In genomic region chr4:136708956-136709355, GRCm38 (mm10) we compare ENCODE assay signal across 20 mouse cellular contexts.
DNase-seq lines count a peak whose midpoint lies in the region; ATAC-seq and TF ChIP-seq lines count a peak whose summit lies in the region.
"Had no signal": no experiment of that assay in that cellular context is flagged by ENCODE, and none has a peak within 500 bp of the region (broad histone marks: within the 10 kb centered on the region; RNA-seq: fewer than 3 reads in every experiment).

No protein-coding gene starts in this region.

- no peaks in the 10 kb centered on the region for H3K36me3 ChIP-seq in heart, embryonic 10.5 days
- H3K36me3 ChIP-seq in heart, adult 2 months (ENCODE audit: control insufficient read depth, insufficient read depth, low read length) = no peaks in the 10 kb centered on the region
- H3K36me3 ChIP-seq in midbrain, embryonic 10.5 days = peaks cover 35% of the 10 kb centered on the region
- no peaks in the 10 kb centered on the region for H3K36me3 ChIP-seq in midbrain, embryonic 11.5 days (ENCODE audit: control insufficient read depth, insufficient read depth, low read length)
- H3K36me3 ChIP-seq in hindbrain, postnatal 0 days (ENCODE audit: insufficient read depth, low read length) = no peaks in the 10 kb centered on the region
- H3K36me3 ChIP-seq in neural tube, embryonic 14.5 days (ENCODE audit: control insufficient read depth, insufficient read depth, low read length) = no peaks in the 10 kb centered on the region
- H3K36me3 ChIP-seq: embryonic facial prominence, embryonic 12.5 days; limb, embryonic 12.5 days; liver, embryonic 13.5 days; stomach, embryonic 15.5 days had no signal

- H3K9ac ChIP-seq in heart, adult 2 months (ENCODE audit: low read depth, low read length) = no peak overlapping the region
- no peak overlapping the region for H3K9ac ChIP-seq in midbrain, embryonic 11.5 days (ENCODE audit: low read length)
- no peak overlapping the region for H3K9ac ChIP-seq in hindbrain, postnatal 0 days (replicated peaks; ENCODE audit: low read length)
- 0 out of 2 replicates have a peak overlapping the region, but pooled peaks have one; percentile 1 for H3K9ac ChIP-seq in neural tube, embryonic 14.5 days (replicated peaks; ENCODE audit: low read depth, low read length)
- H3K9ac ChIP-seq: embryonic facial prominence, embryonic 12.5 days; limb, embryonic 12.5 days; liver, embryonic 13.5 days; stomach, embryonic 15.5 days had no signal

- H3K4me3 ChIP-seq in heart, embryonic 10.5 days = no peak overlapping the region
- H3K4me3 ChIP-seq in heart, adult 2 months = no peak overlapping the region
- H3K4me3 ChIP-seq in midbrain, embryonic 10.5 days = no peak overlapping the region
- no peak overlapping the region for H3K4me3 ChIP-seq in midbrain, embryonic 11.5 days (ENCODE audit: low read depth, low read length)
- H3K4me3 ChIP-seq in hindbrain, postnatal 0 days (ENCODE audit: low read length) = no peak overlapping the region
- H3K4me3 ChIP-seq in neural tube, embryonic 14.5 days (ENCODE audit: low read depth, low read length) = no peak overlapping the region
- H3K4me3 ChIP-seq: embryonic facial prominence, embryonic 12.5 days; left cerebral cortex, adult 2 months; limb, embryonic 12.5 days; liver, embryonic 13.5 days; megakaryocyte, embryonic 14.5 days; stomach, embryonic 15.5 days had no signal

- intact Hi-C loops in heart, adult 2 months (cut with DNase I) = no loop called here

- H3K9me3 ChIP-seq in heart, embryonic 10.5 days = no peaks in the 10 kb centered on the region
- H3K9me3 ChIP-seq in midbrain, embryonic 10.5 days (replicated peaks) = no peaks in the 10 kb centered on the region
- H3K9me3 ChIP-seq in midbrain, embryonic 11.5 days (ENCODE audit: control insufficient read depth, low read length) = no peaks in the 10 kb centered on the region
- H3K9me3 ChIP-seq in hindbrain, postnatal 0 days (ENCODE audit: low read length) = no peaks in the 10 kb centered on the region
- no peaks in the 10 kb centered on the region for H3K9me3 ChIP-seq in neural tube, embryonic 14.5 days (ENCODE audit: control insufficient read depth, low read length)
- H3K9me3 ChIP-seq: embryonic facial prominence, embryonic 12.5 days; limb, embryonic 12.5 days; liver, embryonic 13.5 days; megakaryocyte, embryonic 14.5 days; stomach, embryonic 15.5 days had no signal

- TF ChIP-seq CTCF in heart, adult 2 months (IDR thresholded peaks at IDR 0.05) = no peak
- TF ChIP-seq CTCF in hindbrain, postnatal 0 days (IDR thresholded peaks at IDR 0.05; ENCODE audit: low read depth) = no peak

- peak overlapping the region; percentile 49; the same call in 1 of the 2 replicates for H3K27ac ChIP-seq in heart, embryonic 10.5 days
- no peak overlapping the region for H3K27ac ChIP-seq in heart, adult 2 months
- peak overlapping the region; percentile 42 for H3K27ac ChIP-seq in midbrain, embryonic 10.5 days (replicated peaks)
- H3K27ac ChIP-seq in midbrain, embryonic 11.5 days (ENCODE audit: low read depth, low read length) = no peak overlapping the region; the same call in 1 of the 2 replicates
- H3K27ac ChIP-seq in hindbrain, postnatal 0 days = 0 out of 2 replicates have a peak overlapping the region, but pooled peaks have one; percentile 32
- no peak overlapping the region for H3K27ac ChIP-seq in neural tube, embryonic 14.5 days (ENCODE audit: low read depth, low read length)
- H3K27ac ChIP-seq: embryonic facial prominence, embryonic 12.5 days; left cerebral cortex, adult 2 months; limb, embryonic 12.5 days; liver, embryonic 13.5 days; stomach, embryonic 15.5 days had no signal

- peaks cover 34% of the 10 kb centered on the region for H3K27me3 ChIP-seq in heart, embryonic 10.5 days (ENCODE audit: insufficient read depth, poor library complexity, severe bottlenecking)
- H3K27me3 ChIP-seq in heart, adult 2 months (ENCODE audit: control insufficient read depth, insufficient read depth, low read length) = no peaks in the 10 kb centered on the region
- no peaks in the 10 kb centered on the region; the same call in 1 of the 2 replicates for H3K27me3 ChIP-seq in midbrain, embryonic 10.5 days (ENCODE audit: low read depth, poor library complexity, severe bottlenecking)
- H3K27me3 ChIP-seq in midbrain, embryonic 11.5 days (ENCODE audit: control insufficient read depth, insufficient read depth, low read length) = no peaks in the 10 kb centered on the region
- H3K27me3 ChIP-seq in hindbrain, postnatal 0 days (ENCODE audit: insufficient read depth, low read length) = no peaks in the 10 kb centered on the region
- no peaks in the 10 kb centered on the region for H3K27me3 ChIP-seq in neural tube, embryonic 14.5 days (ENCODE audit: control insufficient read depth, insufficient read depth, low read length)
- H3K27me3 ChIP-seq: embryonic facial prominence, embryonic 12.5 days; limb, embryonic 12.5 days; liver, embryonic 13.5 days; stomach, embryonic 15.5 days had no signal

- 42% methylated on average over 2 of the region's 2 CpGs for WGBS in heart, embryonic 10.5 days
- WGBS in heart, adult 2 months = 46% methylated on average over 2 of the region's 2 CpGs
- WGBS in midbrain, embryonic 10.5 days = 77% methylated on average over 2 of the region's 2 CpGs
- WGBS in midbrain, embryonic 11.5 days = 75% methylated on average over 2 of the region's 2 CpGs
- WGBS in hindbrain, postnatal 0 days = 43% methylated on average over 2 of the region's 2 CpGs
- 58% methylated on average over 2 of the region's 2 CpGs for WGBS in neural tube, embryonic 14.5 days

- no peak for DNase-seq in heart, embryonic 10.5 days (ENCODE audit: low spot score)
- DNase-seq in heart, adult 2 months = no peak
- no peak for DNase-seq in midbrain, embryonic 10.5 days (ENCODE audit: low spot score)
- no peak for DNase-seq in midbrain, embryonic 11.5 days (ENCODE audit: low spot score, missing footprints)
- no peak for DNase-seq in hindbrain, postnatal 0 days (ENCODE audit: low spot score)
- no peak for DNase-seq in MN1 (ENCODE audit: low spot score)
- DNase-seq in frontal cortex, adult 2 months (ENCODE audit: extremely low spot score in 1 of 2, low spot score in 1 of 2) = no peak
- DNase-seq: B cell, adult 2 months; cerebellum, adult 11-12 months; kidney, postnatal 25 days; liver, embryonic 13.5 days; right cerebral cortex, postnatal 14 days; thymus, postnatal 14 days had no signal

- TF ChIP-seq POLR2A in heart, adult 2 months (IDR thresholded peaks at IDR 0.05; ENCODE audit: insufficient read depth, low read depth, low read length) = no peak

- no peak overlapping the region for H3K4me2 ChIP-seq in midbrain, embryonic 11.5 days
- H3K4me2 ChIP-seq in hindbrain, postnatal 0 days (ENCODE audit: low read depth, low read length) = no peak overlapping the region
- H3K4me2 ChIP-seq in neural tube, embryonic 14.5 days (ENCODE audit: low read depth, low read length) = no peak overlapping the region
- H3K4me2 ChIP-seq: embryonic facial prominence, embryonic 12.5 days; limb, embryonic 12.5 days; liver, embryonic 13.5 days; stomach, embryonic 15.5 days had no signal

- TF ChIP-seq EP300 in heart, adult 2 months (IDR thresholded peaks at IDR 0.05; ENCODE audit: insufficient read depth, low read depth, low read length) = no peak

- ATAC-seq in midbrain, embryonic 11.5 days (ENCODE audit: low FRiP score) = no peak
- ATAC-seq in hindbrain, postnatal 0 days = peak; percentile 34; the same call in 1 of the 2 replicates
- ATAC-seq in neural tube, embryonic 14.5 days (ENCODE audit: low read depth) = no peak
- ATAC-seq: intestine, postnatal 0 days had no signal

- peaks cover 38% of the 10 kb centered on the region for H3K4me1 ChIP-seq in heart, embryonic 10.5 days
- H3K4me1 ChIP-seq in heart, adult 2 months (ENCODE audit: control insufficient read depth, insufficient read depth, low read length) = no peaks in the 10 kb centered on the region
- peaks cover 72% of the 10 kb centered on the region for H3K4me1 ChIP-seq in midbrain, embryonic 10.5 days
- peaks cover 5% of the 10 kb centered on the region; the same call in 1 of the 2 replicates for H3K4me1 ChIP-seq in midbrain, embryonic 11.5 days (ENCODE audit: control insufficient read depth, insufficient read depth, low read length)
- peaks cover 18% of the 10 kb centered on the region for H3K4me1 ChIP-seq in hindbrain, postnatal 0 days (ENCODE audit: insufficient read depth, low read length)
- peaks cover 7% of the 10 kb centered on the region; the same call in 1 of the 2 replicates for H3K4me1 ChIP-seq in neural tube, embryonic 14.5 days (ENCODE audit: control insufficient read depth, insufficient read depth, low read length)

- no peaks in the 10 kb centered on the region for H3K79me2 ChIP-seq in heart, adult 2 months (replicated peaks; ENCODE audit: control insufficient read depth, insufficient read depth, low read length)

Comparison
In these comparisons a context has a peak if more than half of its experiments do, and no peak if none do; other contexts are left out.
1. H3K27ac ChIP-seq: peak in heart, embryonic 10.5 days (single experiment), midbrain, embryonic 10.5 days (single experiment) and hindbrain, postnatal 0 days (single experiment); none in heart, adult 2 months (single experiment), midbrain, embryonic 11.5 days (single experiment) and neural tube, embryonic 14.5 days (single experiment).